Mouse (Mus musculus) stomach, postnatal 0 days (tissue): ENCODE measurements around the gene Polr3a. TPM values are rescaled to one million over a fixed set of nuclear protein-coding genes. Genes with fewer than 3 reads are reported as not detected.

Source experiments
- ATAC-seq: fragments of 200-750 bp; cut with Nextera tagmentation; 2 replicates; pipeline ENCODE4 v1.8.0; 2017; ENCODE audit not compliant: low FRiP score, low TSS enrichment
- DNase-seq: peaks from one replicate; pipeline ENCODE4 v3.0.0-alpha.2; 2016; ENCODE audit warnings: low spot score
- H3K27ac ChIP-seq: fragments of 300-500 bp; sonication (generic); replicated peaks from 2 replicates; pipeline ENCODE4 v1.5.1; 2014; ENCODE audit warnings: mild to moderate bottlenecking, control low read depth
- H3K27me3 ChIP-seq: fragments of 300-500 bp; sonication (generic); 2 replicates; pipeline ENCODE4 v1.6.1; 2014; ENCODE audit warnings: low read length; ENCODE audit not compliant: control insufficient read depth, insufficient read depth
- H3K36me3 ChIP-seq: fragments of 300-500 bp; sonication (generic); 2 replicates; pipeline ENCODE4 v1.6.1; 2014; ENCODE audit warnings: low read length, mixed read lengths; ENCODE audit not compliant: control insufficient read depth, insufficient read depth
- H3K4me1 ChIP-seq: fragments of 300-500 bp; sonication (generic); replicated peaks from 2 replicates; pipeline ENCODE4 v1.6.1; 2014; ENCODE audit warnings: antibody characterized with exemption; ENCODE audit not compliant: control insufficient read depth, insufficient read depth
- H3K4me2 ChIP-seq: fragments of 300-500 bp; sonication (generic); replicated peaks from 2 replicates; pipeline ENCODE4 v1.6.1; 2014; ENCODE audit warnings: low read depth, mild to moderate bottlenecking, control low read depth, moderate library complexity
- H3K4me3 ChIP-seq: fragments of 300-500 bp; sonication (generic); 2 replicates; pipeline ENCODE4 v1.5.1; 2014; ENCODE audit warnings: low read depth, low read length, control low read depth
- H3K9ac ChIP-seq: fragments of 300-500 bp; sonication (generic); 2 replicates; pipeline ENCODE4 v1.6.1; 2014; ENCODE audit warnings: mild to moderate bottlenecking, low read length, control low read depth, mixed read lengths
- H3K9me3 ChIP-seq: fragments of 300-500 bp; sonication (generic); 2 replicates; pipeline ENCODE4 v1.6.1; 2016; ENCODE audit warnings: low read length; ENCODE audit not compliant: control insufficient read depth
- CTCF ChIP-seq: IDR thresholded peaks from 2 replicates; pipeline ENCODE4 v1.5.1; 2016; ENCODE audit warnings: antibody characterized with exemption, low read depth, mild to moderate bottlenecking, moderate library complexity
- EP300 ChIP-seq: optimal IDR thresholded peaks from 2 replicates; pipeline ENCODE3; 2016; ENCODE audit warnings: antibody characterized with exemption
- WGBS: fragments of 180-500 bp; shearing (Covaris S2); extraction: QIAGEN DNeasy Blood & Tissue Kit; methylation state at CpG from one replicate; pipeline ENCODE4 v1.1.7; 2014; 5-methylcytosine and 5-hydroxymethylcytosine counted together
- polyA plus RNA-seq: library from polyadenylated mRNA; unstranded; fragments of >200 nt; fragmentation: Nextera tagmentation; extraction: Ambion mirVana; gene quantifications from 2 replicates; pipeline ENCODE4 v1.2.1, GENCODE M21; 2015

The Polr3a gene
- polyA plus RNA-seq, 1 experiment from 2014 or later: 7.0 TPM

GRCm38 (mm10) chr14:24525137-24525536, 38.3 kb upstream of the Polr3a start:
- no peak for TF ChIP-seq EP300
- TF ChIP-seq CTCF: no peak
- ATAC-seq (peak; percentile 80), DNase-seq (no peak)

DNA sequence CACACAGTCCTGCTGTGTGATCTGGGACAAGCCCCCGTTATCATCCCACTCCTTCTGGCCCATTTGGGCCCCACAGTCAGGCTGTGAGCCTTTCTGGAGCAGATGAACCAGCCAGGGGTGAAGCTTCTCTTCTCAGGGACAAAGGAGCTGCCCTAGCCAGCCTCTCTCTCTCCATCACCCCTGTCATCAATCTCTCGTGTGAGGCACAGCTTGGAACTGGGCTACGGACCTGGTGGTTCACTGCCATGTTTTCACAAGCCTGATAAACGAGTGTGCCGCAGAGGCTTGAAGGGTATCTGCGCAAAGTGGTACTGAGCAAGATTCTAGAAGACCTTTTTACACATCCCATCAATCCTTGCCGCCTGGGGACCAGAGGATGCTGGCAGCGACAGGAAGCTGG, 34.7 kb upstream of the Polr3a start:
- Histone ChIP-seq H3K9ac (no peak overlapping the region), H3K4me1 (no peaks in the 10 kb centered on the region), H3K4me2 (no peak overlapping the region), H3K36me3 (no peaks in the 10 kb centered on the region), H3K9me3 (no peaks in the 10 kb centered on the region), H3K4me3 (no peak overlapping the region), H3K27me3 (no peaks in the 10 kb centered on the region), H3K27ac (no peak overlapping the region)
- 46% methylated on average over 8 of the region's 8 CpGs for WGBS
- TF ChIP-seq EP300 (no peak), CTCF (no peak)
- ATAC-seq (no peak), DNase-seq (no peak)

More at GRCm38 (mm10) chr14:24525137-24525536, 38.3 kb upstream of the Polr3a start:
- WGBS: 56% methylated on average over 3 of the region's 3 CpGs
- H3K9ac ChIP-seq: no peak overlapping the region
- H3K9me3 ChIP-seq: no peaks in the 10 kb centered on the region
- H3K4me3 ChIP-seq: no peak overlapping the region
- H3K27ac ChIP-seq: no peak overlapping the region; the same call in 1 of the 2 replicates
- H3K4me2 ChIP-seq: no peak overlapping the region
- H3K4me1 ChIP-seq: no peaks in the 10 kb centered on the region
- H3K27me3 ChIP-seq: no peaks in the 10 kb centered on the region
- H3K36me3 ChIP-seq: no peaks in the 10 kb centered on the region

GRCm38 (mm10) chr14:24512527-24513161, 25.8 kb upstream of the Polr3a start:
- Histone ChIP-seq H3K4me1 (no peaks in the 10 kb centered on the region), H3K4me3 (no peak overlapping the region), H3K9me3 (no peaks in the 10 kb centered on the region), H3K27me3 (no peaks in the 10 kb centered on the region), H3K27ac (no peak overlapping the region), H3K4me2 (no peak overlapping the region), H3K36me3 (no peaks in the 10 kb centered on the region), H3K9ac (no peak overlapping the region)
- 84% methylated on average over 6 of the region's 6 CpGs for WGBS
- no peak for DNase-seq
- TF ChIP-seq EP300 (no peak), CTCF (no peak)
- no peak for ATAC-seq

GRCm38 (mm10) chr14:24510679-24511078, 23.8 kb upstream of the Polr3a start:
- Histone ChIP-seq H3K4me2 (no peak overlapping the region), H3K4me1 (no peaks in the 10 kb centered on the region), H3K4me3 (no peak overlapping the region), H3K27ac (no peak overlapping the region), H3K9me3 (no peaks in the 10 kb centered on the region), H3K9ac (no peak overlapping the region), H3K36me3 (no peaks in the 10 kb centered on the region), H3K27me3 (no peaks in the 10 kb centered on the region)
- ATAC-seq (no peak), DNase-seq (no peak)
- TF ChIP-seq EP300: no peak
- no peak for TF ChIP-seq CTCF
- WGBS: 90% methylated on average over 2 of the region's 2 CpGs

- Histone ChIP-seq H3K4me1 (no peaks in the 10 kb centered on the region), H3K4me3 (no peak overlapping the region), H3K27ac (no peak overlapping the region), H3K9me3 (no peaks in the 10 kb centered on the region), H3K9ac (no peak overlapping the region), H3K27me3 (no peaks in the 10 kb centered on the region), H3K4me2 (no peak overlapping the region), H3K36me3 (no peaks in the 10 kb centered on the region)
- ATAC-seq: no peak
- WGBS: 100% methylated on average over 1 of the region's 1 CpGs
- no peak for TF ChIP-seq EP300
- TF ChIP-seq CTCF: peak; percentile 61
- DNase-seq: no peak
Observed at GRCm38 (mm10) chr14:24510218-24510617, 23.4 kb upstream of the Polr3a start.

GRCm38 (mm10) chr14:24509557-24509956, 22.7 kb upstream of the Polr3a start:
- TF ChIP-seq EP300 (no peak), CTCF (no peak)
- no peak for ATAC-seq
- Histone ChIP-seq H3K36me3 (no peaks in the 10 kb centered on the region), H3K9me3 (no peaks in the 10 kb centered on the region), H3K27ac (no peak overlapping the region), H3K4me2 (no peak overlapping the region), H3K9ac (no peak overlapping the region), H3K4me3 (no peak overlapping the region), H3K27me3 (no peaks in the 10 kb centered on the region), H3K4me1 (no peaks in the 10 kb centered on the region)
- WGBS: 53% methylated on average over 5 of the region's 5 CpGs
- DNase-seq: no peak
